Mouse (Mus musculus) right cerebral cortex, postnatal 36 days (tissue): Measurements from ENCODE around the gene Aqp6.

Experiments
- DNase-seq, 2 experiments: peaks; one replicate each; pipeline ENCODE4 v3.0.0; 2022; ENCODE audit warnings: low spot score in 2 of 2, mixed read lengths in 1 of 2

The Aqp6 gene

DNA sequence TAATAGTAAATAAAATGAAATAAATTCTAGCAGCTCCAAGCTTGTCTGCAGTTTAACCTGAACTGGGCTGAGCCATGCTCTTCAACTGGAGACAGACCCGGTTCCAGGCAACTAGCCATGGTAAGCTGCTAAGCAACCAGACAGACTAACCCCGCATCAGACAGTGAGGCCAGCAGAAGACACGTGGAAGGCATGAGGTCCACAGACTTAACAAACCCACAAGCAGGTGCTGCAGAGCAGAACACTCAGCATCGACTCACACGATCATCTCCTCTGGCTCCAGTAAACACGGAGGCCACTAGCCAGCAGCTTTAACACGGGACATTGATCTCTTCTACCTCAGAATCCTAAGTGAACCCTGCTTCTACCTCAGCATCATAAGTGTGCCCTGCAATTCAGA is 43.6 kb downstream of the Aqp6 start:
- peak in 1 of 2 experiments; percentile 22 for DNase-seq

DNA sequence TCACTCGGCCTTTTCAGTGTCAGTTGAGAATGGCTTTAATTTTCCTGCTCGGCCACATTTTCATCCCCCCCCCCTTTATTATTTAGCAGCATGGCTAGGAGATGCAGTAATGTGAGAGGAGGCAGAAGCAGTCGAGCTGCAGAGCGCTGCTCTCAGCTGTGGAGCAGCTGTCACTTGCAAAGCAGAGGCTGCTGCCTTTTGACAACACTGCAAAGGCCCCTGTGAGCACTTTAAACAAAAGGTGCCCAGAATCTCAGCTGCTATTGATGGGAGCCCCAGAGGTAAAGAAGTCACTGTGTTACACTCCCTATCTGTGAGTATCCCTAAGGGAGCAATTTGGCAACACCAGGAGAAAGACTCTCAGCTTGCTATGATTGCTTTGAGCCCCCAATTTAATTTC is 47.1 kb downstream of the Aqp6 start:
- no peak for DNase-seq

- no peak for DNase-seq
Measured at GRCm38 (mm10) chr15:99649067-99649761, 48.0 kb downstream of the Aqp6 start.

- no peak for DNase-seq
Measured at GRCm38 (mm10) chr15:99650304-99650703, 49.1 kb downstream of the Aqp6 start.

DNA sequence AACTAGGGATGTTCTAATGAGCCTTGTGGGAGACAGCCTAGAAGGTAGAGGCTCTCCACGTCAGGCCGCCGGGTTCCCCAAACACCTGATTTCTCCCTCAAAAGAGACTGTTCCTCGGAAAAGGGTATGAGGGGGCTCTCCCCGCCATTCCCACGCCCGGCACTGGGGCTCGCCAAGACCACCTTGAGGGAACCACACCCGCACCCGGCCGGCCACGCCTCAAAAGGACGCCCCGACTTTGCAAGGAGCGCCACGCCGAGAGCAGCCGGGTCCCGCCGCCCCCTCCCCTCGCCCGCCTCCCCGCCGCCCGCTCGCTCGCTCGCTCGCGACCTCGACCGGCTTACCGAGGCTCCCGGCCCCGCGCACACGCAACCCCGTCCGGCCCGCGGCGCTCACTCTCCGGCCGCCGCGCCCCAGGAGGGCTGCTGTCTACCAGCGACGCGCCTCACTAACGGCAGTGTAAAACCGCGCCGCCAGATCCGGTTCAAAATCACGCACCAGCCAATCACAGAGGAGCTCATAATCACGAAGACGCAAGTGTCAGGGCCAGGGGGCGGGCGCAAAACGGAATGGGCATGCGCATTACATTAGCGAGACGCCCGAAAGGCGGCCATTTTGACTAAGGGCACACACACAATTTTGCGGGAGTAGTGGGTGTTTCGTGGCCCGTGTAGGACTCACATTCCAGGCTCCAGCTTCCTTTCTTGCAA is 50.1 kb downstream of the Aqp6 start, which contains the start of gene Racgap1:
Gene Racgap1 (minus strand): TSS at position 494 of the 710 bp plus-strand sequence.
- DNase-seq = peak; percentile 95 to 96

- DNase-seq = no peak
Measured at GRCm38 (mm10) chr15:99651984-99652872, 51.0 kb downstream of the Aqp6 start.

DNA sequence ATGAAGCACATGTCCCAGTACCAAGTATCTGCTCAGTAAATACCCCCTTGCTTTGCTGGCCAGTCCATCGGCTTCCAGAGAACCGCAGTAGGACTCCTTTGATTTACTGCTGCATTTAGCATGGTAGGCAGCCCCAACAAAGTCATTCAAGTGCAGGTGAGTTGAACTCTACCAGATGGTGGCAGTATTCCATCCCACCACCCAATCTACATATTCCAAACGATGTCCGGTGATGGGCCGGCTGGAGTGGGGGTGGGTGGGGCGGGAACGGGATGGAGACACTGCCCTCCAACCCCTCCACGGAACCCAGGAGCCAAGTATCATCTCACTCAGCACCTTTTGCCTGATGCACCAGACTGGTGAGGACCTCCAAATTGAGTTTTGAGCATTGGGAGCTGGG is 52.1 kb downstream of the Aqp6 start:
- DNase-seq = no peak

- no peak for DNase-seq
Measured at GRCm38 (mm10) chr15:99653876-99654275, 52.7 kb downstream of the Aqp6 start.
